Mouse (Mus musculus) CH12.LX (cell line): ENCODE results near the gene Derl2. TPM values are rescaled to one million over a fixed set of nuclear protein-coding genes. Genes with fewer than 3 reads are reported as not detected.
A peak's percentile ranks its signal among the peaks of the same experiment; 100 is the strongest.

Experiments used
- DNase-seq: peaks from one replicate; pipeline ENCODE4 v3.0.0-alpha.2; 2013; ENCODE audit errors: extremely low read depth
- H3K27ac ChIP-seq: 2 replicates; pipeline ENCODE4 v1.5.1; 2012; ENCODE audit warnings: low read depth, mild to moderate bottlenecking, control low read depth, moderate library complexity; ENCODE audit not compliant: insufficient read depth
- H3K27me3 ChIP-seq: replicated peaks from 2 replicates; pipeline ENCODE3; 2012; ENCODE audit warnings: inconsistent platforms
- H3K36me3 ChIP-seq, 2 experiments: replicated peaks in 1 of 2; 2 replicates each; pipeline versions ENCODE3 to v1.6.1; 2012; ENCODE audit warnings: inconsistent platforms in 1 of 2, low read length in 1 of 2, mild to moderate bottlenecking in 1 of 2, mixed read lengths in 1 of 2, moderate library complexity in 1 of 2; ENCODE audit not compliant: control insufficient read depth in 1 of 2, insufficient read depth in 1 of 2
- H3K4me1 ChIP-seq, 2 experiments: 2 replicates each; pipeline ENCODE4 v1.6.1; 2012; ENCODE audit warnings: inconsistent platforms in 1 of 2, moderate library complexity in 1 of 2; ENCODE audit not compliant: insufficient read depth in 2 of 2, control insufficient read depth in 1 of 2
- H3K4me2 ChIP-seq: 2 replicates; pipeline ENCODE4 v1.6.1; 2012; ENCODE audit warnings: low read depth, mild to moderate bottlenecking, control low read depth; ENCODE audit not compliant: poor library complexity, insufficient read depth, severe bottlenecking
- H3K4me3 ChIP-seq, 3 experiments: fragments of 150-350 bp in 1 of 3; sonication (generic) in 1 of 3; replicated peaks in 1 of 3; 2 replicates each; pipeline versions ENCODE3 to v1.5.1; 2011 to 2012; ENCODE audit warnings: low read depth in 2 of 3, low read length in 2 of 3, mild to moderate bottlenecking in 2 of 3, moderate library complexity in 2 of 3, control low read depth in 1 of 3, improper control_type of control experiment in 1 of 3, inconsistent platforms in 1 of 3, mixed read lengths in 1 of 3; ENCODE audit not compliant: poor library complexity in 1 of 3
- H3K79me2 ChIP-seq: replicated peaks from 2 replicates; pipeline ENCODE4 v1.6.1; 2012; ENCODE audit warnings: mild to moderate bottlenecking, moderate library complexity; ENCODE audit not compliant: control insufficient read depth, poor library complexity, insufficient read depth, severe bottlenecking; ENCODE audit errors: extremely low read depth
- H3K9ac ChIP-seq: 2 replicates; pipeline ENCODE4 v1.6.1; 2012; ENCODE audit warnings: low read depth, mild to moderate bottlenecking, control low read depth, moderate library complexity; ENCODE audit not compliant: insufficient read depth
- H3K9me3 ChIP-seq: replicated peaks from 2 replicates; pipeline ENCODE3; 2012; ENCODE audit warnings: low read length, inconsistent platforms, mixed read lengths
- BHLHE40 ChIP-seq: IDR thresholded peaks from 2 replicates; pipeline ENCODE4 v1.6.1; 2011; ENCODE audit warnings: mild to moderate bottlenecking, low read depth, low read length, improper control_type of control experiment
- CHD1 ChIP-seq: IDR thresholded peaks from 2 replicates; pipeline ENCODE4 v1.6.1; 2012; ENCODE audit warnings: low read depth, low read length, improper control_type of control experiment, inconsistent platforms
- CHD2 ChIP-seq: IDR thresholded peaks from 2 replicates; pipeline ENCODE4 v1.6.1; 2011; ENCODE audit warnings: low read length, improper control_type of control experiment
- CTCF ChIP-seq, 2 experiments: IDR thresholded peaks in 1 of 2; conservative IDR thresholded peaks in 1 of 2; 2 replicates each; pipeline ENCODE4 v1.5.1; 2011 to 2012; ENCODE audit warnings: low read depth in 2 of 2, low read length in 2 of 2, improper control_type of control experiment in 1 of 2, inconsistent platforms in 1 of 2, mild to moderate bottlenecking in 1 of 2, moderate library complexity in 1 of 2
- E2F4 ChIP-seq: IDR thresholded peaks from 2 replicates; pipeline ENCODE4 v1.6.1; 2011; ENCODE audit warnings: low read depth, low read length, improper control_type of control experiment; ENCODE audit not compliant: insufficient replicate concordance
- ELF1 ChIP-seq: IDR thresholded peaks from 2 replicates; pipeline ENCODE4 v1.6.1; 2014; ENCODE audit warnings: low read depth, mild to moderate bottlenecking, inconsistent platforms, low read length, improper control_type of control experiment
- EP300 ChIP-seq: IDR thresholded peaks from 2 replicates; pipeline ENCODE4 v1.6.1; 2011; ENCODE audit warnings: low read length, improper control_type of control experiment
- ETS1 ChIP-seq: conservative IDR thresholded peaks from 2 replicates; pipeline ENCODE4 v1.6.1; 2012; ENCODE audit warnings: low read depth, mild to moderate bottlenecking, inconsistent platforms, low read length, improper control_type of control experiment, moderate library complexity
- GABPA ChIP-seq: IDR thresholded peaks from 2 replicates; pipeline ENCODE4 v1.6.1; 2012; ENCODE audit warnings: low read depth, low read length, improper control_type of control experiment, inconsistent platforms; ENCODE audit not compliant: insufficient replicate concordance
- HCFC1 ChIP-seq: IDR thresholded peaks from 2 replicates; pipeline ENCODE4 v1.6.1; 2012; ENCODE audit warnings: low read depth, mild to moderate bottlenecking, inconsistent platforms, low read length, improper control_type of control experiment
- IRF4 ChIP-seq: IDR thresholded peaks from 2 replicates; pipeline ENCODE4 v1.6.1; 2014; ENCODE audit warnings: low read depth, mild to moderate bottlenecking, inconsistent platforms, low read length, improper control_type of control experiment
- JUN ChIP-seq: IDR thresholded peaks from 2 replicates; pipeline ENCODE4 v1.6.1; 2011; ENCODE audit warnings: low read depth, mild to moderate bottlenecking, low read length, improper control_type of control experiment, moderate library complexity; ENCODE audit not compliant: insufficient read depth
- JUND ChIP-seq: conservative IDR thresholded peaks from 2 replicates; pipeline ENCODE4 v1.6.1; 2011; ENCODE audit warnings: low read depth, low read length, improper control_type of control experiment
- KAT2A ChIP-seq: IDR thresholded peaks from 2 replicates; pipeline ENCODE4 v1.6.1; 2012; ENCODE audit warnings: low read length, improper control_type of control experiment, inconsistent platforms; ENCODE audit not compliant: insufficient replicate concordance
- MAFK ChIP-seq: IDR thresholded peaks from 2 replicates; pipeline ENCODE4 v1.6.1; 2011; ENCODE audit warnings: low read length, improper control_type of control experiment; ENCODE audit not compliant: insufficient replicate concordance
- MAX ChIP-seq: IDR thresholded peaks from 2 replicates; pipeline ENCODE4 v1.6.1; 2011; ENCODE audit warnings: low read length, improper control_type of control experiment
- MAZ ChIP-seq: IDR thresholded peaks from 2 replicates; pipeline ENCODE4 v1.6.1; 2012; ENCODE audit warnings: low read depth, mild to moderate bottlenecking, inconsistent platforms, low read length, improper control_type of control experiment, moderate library complexity
- MEF2A ChIP-seq: IDR thresholded peaks from 2 replicates; pipeline ENCODE4 v1.6.1; 2014; ENCODE audit warnings: low read depth, mild to moderate bottlenecking, inconsistent platforms, low read length, improper control_type of control experiment, borderline replicate concordance
- MXI1 ChIP-seq: IDR thresholded peaks from 2 replicates; pipeline ENCODE4 v1.6.1; 2011; ENCODE audit warnings: mild to moderate bottlenecking, low read depth, low read length, improper control_type of control experiment
- MYC ChIP-seq: IDR thresholded peaks from 2 replicates; pipeline ENCODE4 v1.6.1; 2011; ENCODE audit warnings: low read depth, mild to moderate bottlenecking, improper control_type of control experiment, low read length
- NELFE ChIP-seq: IDR thresholded peaks from 2 replicates; pipeline ENCODE4 v1.6.1; 2011; ENCODE audit warnings: low read depth, low read length, improper control_type of control experiment
- NRF1 ChIP-seq: IDR thresholded peaks from 2 replicates; pipeline ENCODE4 v1.6.1; 2014; ENCODE audit warnings: low read depth, mild to moderate bottlenecking, inconsistent platforms, low read length, improper control_type of control experiment, moderate library complexity
- PAX5 ChIP-seq: IDR thresholded peaks from 2 replicates; pipeline ENCODE4 v1.6.1; 2012; ENCODE audit warnings: low read length, inconsistent platforms, mixed read lengths
- POLR2A ChIP-seq: IDR thresholded peaks from 2 replicates; pipeline ENCODE4 v1.6.1; 2011; ENCODE audit warnings: low read depth, mild to moderate bottlenecking, improper control_type of control experiment, low read length
- POLR2AphosphoS2 ChIP-seq: IDR thresholded peaks from 2 replicates; pipeline ENCODE4 v1.6.1; 2011; ENCODE audit warnings: low read depth, low read length, improper control_type of control experiment
- RAD21 ChIP-seq: IDR thresholded peaks from 2 replicates; pipeline ENCODE4 v1.6.1; 2011; ENCODE audit warnings: low read depth, mild to moderate bottlenecking, low read length, improper control_type of control experiment, moderate library complexity
- RCOR1 ChIP-seq: conservative IDR thresholded peaks from 2 replicates; pipeline ENCODE4 v1.6.1; 2012; ENCODE audit warnings: low read depth, mild to moderate bottlenecking, inconsistent platforms, low read length, improper control_type of control experiment
- SIN3A ChIP-seq: IDR thresholded peaks from 2 replicates; pipeline ENCODE4 v1.6.1; 2012; ENCODE audit warnings: low read length, improper control_type of control experiment, inconsistent platforms
- SMC3 ChIP-seq: IDR thresholded peaks from 2 replicates; pipeline ENCODE4 v1.6.1; 2011; ENCODE audit warnings: low read depth, low read length, improper control_type of control experiment
- TBP ChIP-seq: conservative IDR thresholded peaks from 2 replicates; pipeline ENCODE4 v1.6.1; 2011; ENCODE audit warnings: low read depth, low read length, improper control_type of control experiment
- TCF12 ChIP-seq: IDR thresholded peaks from 2 replicates; pipeline ENCODE4 v1.6.1; 2014; ENCODE audit warnings: low read depth, mild to moderate bottlenecking, inconsistent platforms, low read length, improper control_type of control experiment
- UBTF ChIP-seq: IDR thresholded peaks from 2 replicates; pipeline ENCODE4 v1.6.1; 2012; ENCODE audit warnings: low read depth, mild to moderate bottlenecking, inconsistent platforms, low read length, improper control_type of control experiment, moderate library complexity
- USF1 ChIP-seq: IDR thresholded peaks from 2 replicates; pipeline ENCODE4 v1.6.1; 2014; ENCODE audit warnings: low read depth, mild to moderate bottlenecking, inconsistent platforms, low read length, improper control_type of control experiment
- USF2 ChIP-seq: conservative IDR thresholded peaks from 2 replicates; pipeline ENCODE4 v1.6.1; 2011; ENCODE audit warnings: low read depth, low read length, improper control_type of control experiment
- ZC3H11A ChIP-seq: IDR thresholded peaks from 2 replicates; pipeline ENCODE4 v1.6.1; 2012; ENCODE audit warnings: low read depth, mild to moderate bottlenecking, inconsistent platforms, low read length, improper control_type of control experiment
- ZKSCAN1 ChIP-seq: IDR thresholded peaks from 2 replicates; pipeline ENCODE4 v1.6.1; 2012; ENCODE audit warnings: low read depth, inconsistent platforms, low read length, improper control_type of control experiment, borderline replicate concordance
- ZMIZ1 ChIP-seq: IDR thresholded peaks from 2 replicates; pipeline ENCODE4 v1.6.1; 2012; ENCODE audit warnings: low read depth, mild to moderate bottlenecking, inconsistent platforms, low read length, improper control_type of control experiment
- ZNF384 ChIP-seq: IDR thresholded peaks from 2 replicates; pipeline ENCODE4 v1.6.1; 2012; ENCODE audit warnings: low read depth, low read length, improper control_type of control experiment, inconsistent platforms
- dilution Hi-C: fragments of 300-500 bp; cut with MboI; formaldehyde crosslinking; loops from 2 replicates; pipeline ENCODE4 v1.14.3; 2020; ENCODE audit warnings: low sequenced_read_pairs; ENCODE audit not compliant: extremely low pct_unique_long_range_greater_than_20kb, extremely low pct_ligation_motif_present
- in situ Hi-C: fragments of 300-500 bp; cut with MboI; formaldehyde crosslinking; loops from 3 replicates; pipeline ENCODE4 v1.14.3; 2019; ENCODE audit warnings: low sequenced_read_pairs, low pct_ligation_motif_present, low pct_unique_long_range_greater_than_20kb, mixed read lengths
- polyA plus RNA-seq: library from polyadenylated mRNA; unstranded; fragments of >175 nt; gene quantifications from 2 replicates; pipeline ENCODE4 v1.2.1, GENCODE M21; 2012; ENCODE audit warnings: low read depth; ENCODE audit not compliant: insufficient read length
- total RNA-seq, 2 experiments: library from RNA; depleted of rRNA; stranded (reverse); fragments of 300-350 nt in 1 of 2; fragments of >200 nt in 1 of 2; gene quantifications; 2 replicates each; pipeline ENCODE4 v1.2.3; 2012 to 2014

Derl2 gene
- total and polyA plus RNA-seq, 3 experiments = 32.7 to 132 (median 95.0) TPM

DNA sequence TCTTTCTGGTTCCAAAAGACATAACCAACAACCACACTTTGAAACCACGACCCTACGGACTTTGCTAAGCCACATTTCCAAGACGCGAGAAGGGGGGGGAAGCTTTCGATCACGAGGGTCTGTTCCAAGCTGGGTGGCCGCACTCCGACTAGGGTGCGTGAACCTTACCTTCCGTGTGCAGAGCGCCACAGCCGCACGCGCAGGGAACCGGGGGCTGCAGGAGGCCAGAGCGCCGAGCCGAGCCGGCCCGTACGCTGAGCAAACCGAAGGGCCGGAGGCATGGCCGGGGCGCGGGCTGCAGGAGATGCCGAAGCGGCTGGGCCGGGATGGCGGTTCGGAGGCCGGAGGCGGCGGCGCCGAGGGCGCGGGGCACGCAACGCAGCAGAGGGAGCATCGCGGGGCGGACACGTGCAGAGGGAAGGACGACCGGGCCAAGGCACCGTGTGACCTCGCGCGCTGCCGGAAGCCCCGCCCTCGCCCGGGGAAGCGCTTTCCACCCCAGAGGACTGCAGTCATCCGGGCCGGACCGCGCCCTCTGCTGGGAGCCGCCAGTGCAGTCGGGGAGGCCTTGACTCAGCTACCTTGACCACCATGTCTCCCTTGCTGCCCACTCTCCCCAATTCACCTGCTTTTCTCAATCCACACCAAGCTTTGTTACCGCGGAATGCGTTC lies 36.9 kb downstream of the Derl2 start, which contains the start of gene C1qbp:
C1qbp (minus strand) TSS at position 470 of the 672 bp plus-strand sequence.
- in situ Hi-C loops (no loop called here), dilution Hi-C loops (no loop called here)
- Histone ChIP-seq H3K36me3 (peaks cover 64 to 77% of the 10 kb centered on the region in 2 experiments), H3K4me2 (peak within 1 kb of the TSS; percentile 78), H3K9ac (peak within 1 kb of the TSS; percentile 93), H3K27me3 (no peaks in the 10 kb centered on the region), H3K4me1 (peaks cover 16 to 36% of the 10 kb centered on the region in 2 experiments), H3K4me3 (peak within 1 kb of the TSS; percentile 70 to 88 (median 84)), H3K27ac (peak within 1 kb of the TSS; percentile 26), H3K9me3 (no peaks in the 10 kb centered on the region), H3K79me2 (peaks cover 41% of the 10 kb centered on the region)
- TF ChIP-seq MEF2A = no peak; the same call in 1 of the 2 replicates
- TF ChIP-seq ETS1 = 0 out of 2 replicates have a peak, but pooled peaks have one; percentile 20
- TF ChIP-seq MAZ = peak; percentile 97
- TF ChIP-seq BHLHE40 = peak; percentile 97
- peak; percentile 77 for TF ChIP-seq ELF1
- TF ChIP-seq ZNF384 = no peak
- peak; percentile 96 for TF ChIP-seq MYC
- no peak for TF ChIP-seq MAFK
- peak; percentile 96 for TF ChIP-seq TCF12
- TF ChIP-seq ZKSCAN1 = no peak
- TF ChIP-seq PAX5 = no peak
- TF ChIP-seq JUN = no peak
- TF ChIP-seq CTCF (conservative IDR thresholded peaks at IDR 0.05 in 1 of 2, IDR thresholded peaks at IDR 0.05 in 1 of 2; ENCODE audit: low read depth in 2 of 2, low read length in 2 of 2) = peak; percentile 73 to 94
- no peak for TF ChIP-seq CHD1
- peak; percentile 94 for TF ChIP-seq MAX
- no peak; the same call in 1 of the 2 replicates for TF ChIP-seq NRF1
- TF ChIP-seq TBP = peak; percentile 62; the same call in 1 of the 2 replicates
- peak; percentile 99 for TF ChIP-seq MXI1
- TF ChIP-seq SMC3 = peak; percentile 94
- peak; percentile 45; the same call in 1 of the 2 replicates for TF ChIP-seq IRF4
- TF ChIP-seq USF2 = no peak; the same call in 1 of the 2 replicates
- no peak for TF ChIP-seq RAD21
- no peak for TF ChIP-seq JUND
- TF ChIP-seq USF1 = peak; percentile 74
- TF ChIP-seq POLR2A = peak; percentile 91
- no peak for TF ChIP-seq E2F4
- no peak for TF ChIP-seq POLR2AphosphoS2
- TF ChIP-seq ZC3H11A = no peak
- TF ChIP-seq SIN3A = peak; percentile 81; the same call in 1 of the 2 replicates
- TF ChIP-seq KAT2A = peak; percentile 93; the same call in 1 of the 2 replicates
- TF ChIP-seq EP300 = no peak
- 0 out of 2 replicates have a peak, but pooled peaks have one; percentile 24 for TF ChIP-seq ZMIZ1
- peak; percentile 93 for TF ChIP-seq HCFC1
- TF ChIP-seq NELFE = peak; percentile 71
- no peak for TF ChIP-seq RCOR1
- peak; percentile 95 for TF ChIP-seq GABPA
- no peak for TF ChIP-seq CHD2
- peak; percentile 91; the same call in 1 of the 2 replicates for TF ChIP-seq UBTF
- peak; percentile 91 for DNase-seq
